Mouse (Mus musculus) myocyte (in vitro differentiated cells): ENCODE measurements around the gene Kcnb1. TPM values are rescaled to one million over a fixed set of nuclear protein-coding genes. Genes with fewer than 3 reads are reported as not detected.

Source experiments
- H3K27me3 ChIP-seq: one replicate; pipeline ENCODE4 v1.6.1; 2011; ENCODE audit not compliant: control insufficient read depth, insufficient read depth, insufficient read length
- H3K36me3 ChIP-seq: one replicate; pipeline ENCODE4 v1.6.1; 2011; ENCODE audit not compliant: control insufficient read depth, insufficient read depth
- H3K4me2 ChIP-seq: one replicate; pipeline ENCODE4 v1.6.1; 2011; ENCODE audit warnings: low read depth, control low read depth
- H3K4me3 ChIP-seq: one replicate; pipeline ENCODE4 v1.5.1; 2011; ENCODE audit warnings: mild to moderate bottlenecking, control low read depth, moderate library complexity
- H3K79me2 ChIP-seq: one replicate; pipeline ENCODE4 v1.6.1; 2011; ENCODE audit not compliant: control insufficient read depth, insufficient read depth
- H3ac ChIP-seq: one replicate; pipeline ENCODE4 v1.6.1; 2011; ENCODE audit not compliant: control insufficient read depth, insufficient read length
- CEBPB ChIP-seq: IDR thresholded peaks from 2 replicates; pipeline ENCODE4 v1.6.1; 2011; ENCODE audit warnings: mild to moderate bottlenecking, moderate library complexity; ENCODE audit not compliant: poor library complexity, insufficient read depth, severe bottlenecking
- E2F4 ChIP-seq: IDR thresholded peaks from one replicate; pipeline ENCODE4 v1.6.1; 2011; ENCODE audit warnings: mild to moderate bottlenecking, control low read depth, moderate library complexity; ENCODE audit not compliant: insufficient read depth
- MAX ChIP-seq: IDR thresholded peaks from one replicate; pipeline ENCODE4 v1.6.1; 2011; ENCODE audit warnings: low read depth, mild to moderate bottlenecking, control low read depth
- MYOD1 ChIP-seq, 3 experiments: IDR thresholded peaks; one replicate each; pipeline ENCODE4 v1.6.1; 2011; ENCODE audit warnings: control low read depth in 2 of 3, low read depth in 2 of 3, mild to moderate bottlenecking in 2 of 3, moderate library complexity in 1 of 3; ENCODE audit not compliant: insufficient read length in 2 of 3, control insufficient read depth in 1 of 3
- MYOG ChIP-seq, 3 experiments: IDR thresholded peaks; one replicate each; pipeline ENCODE4 v1.6.1; 2011; ENCODE audit warnings: control low read depth in 2 of 3, low read depth in 2 of 3, mild to moderate bottlenecking in 2 of 3; ENCODE audit not compliant: insufficient read length in 2 of 3, control insufficient read depth in 1 of 3, insufficient read depth in 1 of 3
- POLR2A ChIP-seq: IDR thresholded peaks from one replicate; pipeline ENCODE4 v1.6.1; 2011; ENCODE audit warnings: low read depth, mild to moderate bottlenecking, control low read depth, moderate library complexity; ENCODE audit not compliant: insufficient read length
- POLR2AphosphoS2 ChIP-seq: IDR thresholded peaks from one replicate; pipeline ENCODE4 v1.6.1; 2011; ENCODE audit warnings: low read depth, control low read depth; ENCODE audit not compliant: insufficient read length
- REST ChIP-seq: IDR thresholded peaks from one replicate; pipeline ENCODE4 v1.6.1; 2011; ENCODE audit warnings: mild to moderate bottlenecking, control low read depth, moderate library complexity; ENCODE audit not compliant: insufficient read depth, insufficient read length
- SRF ChIP-seq: IDR thresholded peaks from one replicate; pipeline ENCODE4 v1.6.1; 2011; ENCODE audit warnings: low read depth; ENCODE audit not compliant: control insufficient read depth, insufficient read length
- TCF12 ChIP-seq: IDR thresholded peaks from one replicate; pipeline ENCODE4 v1.6.1; 2011; ENCODE audit warnings: mild to moderate bottlenecking, control low read depth; ENCODE audit not compliant: poor library complexity, insufficient read depth, severe bottlenecking
- TCF3 ChIP-seq: IDR thresholded peaks from one replicate; pipeline ENCODE4 v1.6.1; 2011; ENCODE audit warnings: low read depth, control low read depth; ENCODE audit not compliant: insufficient read length
- USF1 ChIP-seq: IDR thresholded peaks from one replicate; pipeline ENCODE4 v1.6.1; 2011; ENCODE audit warnings: low read depth, mild to moderate bottlenecking, control low read depth, moderate library complexity
- polyA plus RNA-seq: library from polyadenylated mRNA; unstranded; fragments of >200 nt; fragmentation: generic; extraction: Trizol; gene quantifications from one replicate; pipeline ENCODE4 v1.2.1, GENCODE M21; 2012; ENCODE audit warnings: missing spikeins

Gene Kcnb1
- polyA plus RNA-seq, 1 experiment: 0.42 TPM

GRCm38 (mm10) chr2:167048698-167049358 lies 141.1 kb downstream of the Kcnb1 start:
- Histone ChIP-seq H3ac (no peak overlapping the region), H3K27me3 (no peaks in the 10 kb centered on the region), H3K4me3 (no peak overlapping the region), H3K36me3 (peaks cover 63% of the 10 kb centered on the region), H3K4me2 (no peak overlapping the region), H3K79me2 (peaks cover 23% of the 10 kb centered on the region)
- TF ChIP-seq CEBPB: no peak
- no peak for TF ChIP-seq TCF3
- no peak for TF ChIP-seq E2F4
- no peak for TF ChIP-seq SRF
- TF ChIP-seq REST: no peak
- no peak for TF ChIP-seq USF1
- TF ChIP-seq MYOD1 (IDR thresholded peaks at IDR 0.05; ENCODE audit: control insufficient read depth in 1 of 3, insufficient read length in 2 of 3, low read depth in 2 of 3): no peak
- TF ChIP-seq MYOG (IDR thresholded peaks at IDR 0.05; ENCODE audit: control insufficient read depth in 1 of 3, insufficient read depth in 1 of 3, insufficient read length in 2 of 3, low read depth in 2 of 3): no peak
- no peak for TF ChIP-seq MAX
- TF ChIP-seq TCF12: no peak
- TF ChIP-seq POLR2A: no peak
- TF ChIP-seq POLR2AphosphoS2: no peak

DNA sequence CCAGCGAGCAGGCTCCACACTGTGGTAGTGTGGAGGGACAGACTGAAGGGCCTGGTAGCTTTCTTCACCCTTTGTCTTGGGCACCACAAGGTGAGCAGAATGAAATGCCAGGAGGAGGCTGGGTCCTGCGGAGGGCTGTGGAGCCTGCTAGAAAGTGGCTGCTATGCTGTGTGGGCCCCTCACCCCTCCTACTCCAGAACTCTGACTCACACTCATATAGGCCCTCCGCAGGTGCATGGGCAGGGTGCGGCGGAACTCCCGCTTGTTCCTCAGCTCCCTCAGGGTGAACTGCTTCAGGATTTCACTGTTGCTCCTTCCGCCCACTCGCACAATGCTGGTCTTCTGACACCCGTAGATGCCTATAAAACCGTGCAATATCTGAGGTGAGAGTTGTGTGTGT lies 141.7 kb downstream of the Kcnb1 start:
- H3K4me3 ChIP-seq: no peak overlapping the region
- no peak overlapping the region for H3K4me2 ChIP-seq
- no peak overlapping the region for H3ac ChIP-seq
- H3K79me2 ChIP-seq: peaks cover 17% of the 10 kb centered on the region
- H3K27me3 ChIP-seq: no peaks in the 10 kb centered on the region
- H3K36me3 ChIP-seq: peaks cover 60% of the 10 kb centered on the region
- TF ChIP-seq MYOG (IDR thresholded peaks at IDR 0.05; ENCODE audit: control insufficient read depth in 1 of 3, insufficient read depth in 1 of 3, insufficient read length in 2 of 3, low read depth in 2 of 3) (no peak), REST (no peak), USF1 (no peak), POLR2A (no peak), MYOD1 (IDR thresholded peaks at IDR 0.05; ENCODE audit: control insufficient read depth in 1 of 3, insufficient read length in 2 of 3, low read depth in 2 of 3) (no peak), TCF3 (no peak), E2F4 (no peak), MAX (no peak), POLR2AphosphoS2 (no peak), TCF12 (no peak), CEBPB (no peak), SRF (no peak)

Other genes with a start within 250 kb of the Kcnb1 start
- 65.4 TPM for gene Stau1, start 193.9 kb downstream of the Kcnb1 start, polyA plus RNA-seq
- gene Ddx27, start 175.0 kb downstream of the Kcnb1 start, polyA plus RNA-seq: 46.9 TPM
- gene Znfx1, start 127.1 kb downstream of the Kcnb1 start, polyA plus RNA-seq: 23.3 TPM
- gene Ptgis, start 50.4 kb upstream of the Kcnb1 start, polyA plus RNA-seq: 116 TPM
- gene B4galt5, start 159.0 kb upstream of the Kcnb1 start, polyA plus RNA-seq: 70.0 TPM
- 26.4 TPM for gene Slc9a8, start 231.6 kb upstream of the Kcnb1 start, polyA plus RNA-seq